8 mouse cellular contexts compared by ENCODE assay signal in genomic region chr6:72989028-72989736, GRCm38 (mm10). TPM values are rescaled to one million over a fixed set of nuclear protein-coding genes. Genes with fewer than 3 reads are reported as not detected.
DNase-seq lines count a peak whose midpoint lies in the region; ATAC-seq and TF ChIP-seq lines count a peak whose summit lies in the region.

No protein-coding gene starts in this region.

- H3K36me3 ChIP-seq in lung, postnatal 0 days (ENCODE audit: insufficient read depth, low read length), result no peaks in the 10 kb centered on the region

- no peak for TF ChIP-seq CTCF in lung, postnatal 0 days (IDR thresholded peaks at IDR 0.05)

- H3K9me3 ChIP-seq in lung, postnatal 0 days (ENCODE audit: low read length), result no peaks in the 10 kb centered on the region

- no peaks in the 10 kb centered on the region for H3K4me1 ChIP-seq in lung, postnatal 0 days (ENCODE audit: insufficient read depth, low read depth, low read length)

- no peak overlapping the region for H3K9ac ChIP-seq in lung, postnatal 0 days (replicated peaks; ENCODE audit: low read depth)

- no peak for ATAC-seq in lung, postnatal 0 days

- no peak overlapping the region for H3K4me2 ChIP-seq in lung, postnatal 0 days (replicated peaks; ENCODE audit: low read depth, low read length)

- no peak overlapping the region for H3K4me3 ChIP-seq in lung, postnatal 0 days (ENCODE audit: low read depth, low read length)

- H3K27ac ChIP-seq in lung, postnatal 0 days (ENCODE audit: low read length), result no peak overlapping the region

- peak; percentile 24 for DNase-seq in lung, postnatal 36 days
- no peak for DNase-seq in lung, postnatal 0 days (ENCODE audit: low spot score)
- peak; percentile 86 to 87 for DNase-seq in cerebellum, postnatal 10 days
- peak; percentile 12 for DNase-seq in hindlimb bud, embryonic 11.5 days (ENCODE audit: extremely low spot score, low read depth, low spot score)
- DNase-seq in retina, postnatal 7 days (ENCODE audit: low read depth, low spot score), result peak; percentile 29
- DNase-seq in heart, adult 9 months (ENCODE audit: low spot score in 2 of 2), result no peak
- DNase-seq in spleen, adult 18-20 months, result no peak
- DNase-seq in layer of hippocampus, adult 18-20 months (ENCODE audit: low spot score in 2 of 2), result no peak

- no peaks in the 10 kb centered on the region for H3K27me3 ChIP-seq in lung, postnatal 0 days (replicated peaks; ENCODE audit: insufficient read depth, low read length)

- TF ChIP-seq EP300 in lung, postnatal 0 days (IDR thresholded peaks at IDR 0.05), result no peak

- WGBS in lung, postnatal 0 days, result 26% methylated on average over 7 of the region's 7 CpGs

RNA-seq across cellular contexts. Expression of gene Tmsb10, which starts 30.6 kb away (rescaled TPM):
- 2,084 and 2,244 TPM in 2 replicates for polyA plus RNA-seq in lung, postnatal 0 days (2015; fragmentation: Nextera tagmentation; extraction: Ambion mirVana)
- 100 to 1,000 TPM; 264 to 325 TPM for total RNA-seq in layer of hippocampus, adult 18-20 months (2021)

Comparison
In these comparisons a context has a peak if more than half of its experiments do, and no peak if none do; other contexts are left out.
1. DNase-seq: peak in lung, postnatal 36 days (single experiment), cerebellum, postnatal 10 days (2 of 2), hindlimb bud, embryonic 11.5 days (single experiment) and retina, postnatal 7 days (single experiment); none in lung, postnatal 0 days (single experiment), heart, adult 9 months (0 of 2), spleen, adult 18-20 months (0 of 2) and layer of hippocampus, adult 18-20 months (0 of 2).